Mouse (Mus musculus): ENCODE results near the gene Pacrg. TPM values are rescaled to one million over a fixed set of nuclear protein-coding genes. Genes with fewer than 3 reads are reported as not detected.

Pacrg gene
- total RNA-seq, 1 experiment from 2014 or later = 0.89 TPM

- no peak for ATAC-seq (replicated peaks in 1 of 2; ENCODE audit: insufficient read depth in 1 of 2, low FRiP score in 2 of 2, low TSS enrichment in 1 of 2, low read depth in 1 of 2, poor library complexity in 2 of 2, severe bottlenecking in 2 of 2)
Observed at GRCm38 (mm10) chr17:10416101-10416500, 424.0 kb downstream of the Pacrg start.

GRCm38 (mm10) chr17:10414383-10414782 is 425.7 kb downstream of the Pacrg start:
- ATAC-seq (replicated peaks in 1 of 2; ENCODE audit: insufficient read depth in 1 of 2, low FRiP score in 2 of 2, low TSS enrichment in 1 of 2, low read depth in 1 of 2, poor library complexity in 2 of 2, severe bottlenecking in 2 of 2) = no peak

- ATAC-seq (replicated peaks in 1 of 2; ENCODE audit: insufficient read depth in 1 of 2, low FRiP score in 2 of 2, low TSS enrichment in 1 of 2, low read depth in 1 of 2, poor library complexity in 2 of 2, severe bottlenecking in 2 of 2) = no peak
Observed at GRCm38 (mm10) chr17:10413870-10414269, 426.2 kb downstream of the Pacrg start.

GRCm38 (mm10) chr17:10410597-10411476 is 429.3 kb downstream of the Pacrg start:
- ATAC-seq (replicated peaks in 1 of 2; ENCODE audit: insufficient read depth in 1 of 2, low FRiP score in 2 of 2, low TSS enrichment in 1 of 2, low read depth in 1 of 2, poor library complexity in 2 of 2, severe bottlenecking in 2 of 2) = no peak

- ATAC-seq (replicated peaks in 1 of 2; ENCODE audit: insufficient read depth in 1 of 2, low FRiP score in 2 of 2, low TSS enrichment in 1 of 2, low read depth in 1 of 2, poor library complexity in 2 of 2, severe bottlenecking in 2 of 2) = no peak
Observed at GRCm38 (mm10) chr17:10408681-10409081, 431.4 kb downstream of the Pacrg start.

GRCm38 (mm10) chr17:10407031-10407722 is 432.9 kb downstream of the Pacrg start:
- no peak for ATAC-seq (replicated peaks in 1 of 2; ENCODE audit: insufficient read depth in 1 of 2, low FRiP score in 2 of 2, low TSS enrichment in 1 of 2, low read depth in 1 of 2, poor library complexity in 2 of 2, severe bottlenecking in 2 of 2)

GRCm38 (mm10) chr17:10406311-10406710 is 433.8 kb downstream of the Pacrg start:
- ATAC-seq (replicated peaks in 1 of 2; ENCODE audit: insufficient read depth in 1 of 2, low FRiP score in 2 of 2, low TSS enrichment in 1 of 2, low read depth in 1 of 2, poor library complexity in 2 of 2, severe bottlenecking in 2 of 2) = no peak

- ATAC-seq (replicated peaks in 1 of 2; ENCODE audit: insufficient read depth in 1 of 2, low FRiP score in 2 of 2, low TSS enrichment in 1 of 2, low read depth in 1 of 2, poor library complexity in 2 of 2, severe bottlenecking in 2 of 2) = no peak
Observed at GRCm38 (mm10) chr17:10405906-10406305, 434.2 kb downstream of the Pacrg start.

- no peak for ATAC-seq (replicated peaks in 1 of 2; ENCODE audit: insufficient read depth in 1 of 2, low FRiP score in 2 of 2, low TSS enrichment in 1 of 2, low read depth in 1 of 2, poor library complexity in 2 of 2, severe bottlenecking in 2 of 2)
Observed at GRCm38 (mm10) chr17:10403186-10403585, 436.9 kb downstream of the Pacrg start.

GRCm38 (mm10) chr17:10402064-10402640 is 438.0 kb downstream of the Pacrg start:
- no peak for ATAC-seq (replicated peaks in 1 of 2; ENCODE audit: insufficient read depth in 1 of 2, low FRiP score in 2 of 2, low TSS enrichment in 1 of 2, low read depth in 1 of 2, poor library complexity in 2 of 2, severe bottlenecking in 2 of 2)

- no peak for ATAC-seq (replicated peaks in 1 of 2; ENCODE audit: insufficient read depth in 1 of 2, low FRiP score in 2 of 2, low TSS enrichment in 1 of 2, low read depth in 1 of 2, poor library complexity in 2 of 2, severe bottlenecking in 2 of 2)
Observed at GRCm38 (mm10) chr17:10401529-10401928, 438.6 kb downstream of the Pacrg start.

GRCm38 (mm10) chr17:10399706-10400105 is 440.4 kb downstream of the Pacrg start:
- ATAC-seq (replicated peaks in 1 of 2; ENCODE audit: insufficient read depth in 1 of 2, low FRiP score in 2 of 2, low TSS enrichment in 1 of 2, low read depth in 1 of 2, poor library complexity in 2 of 2, severe bottlenecking in 2 of 2) = no peak

GRCm38 (mm10) chr17:10398871-10399270 is 441.2 kb downstream of the Pacrg start:
- no peak for ATAC-seq (replicated peaks in 1 of 2; ENCODE audit: insufficient read depth in 1 of 2, low FRiP score in 2 of 2, low TSS enrichment in 1 of 2, low read depth in 1 of 2, poor library complexity in 2 of 2, severe bottlenecking in 2 of 2)

- peak; percentile 63 to 64; a peak in 1 of 4 replicates for ATAC-seq (replicated peaks in 1 of 2; ENCODE audit: insufficient read depth in 1 of 2, low FRiP score in 2 of 2, low TSS enrichment in 1 of 2, low read depth in 1 of 2, poor library complexity in 2 of 2, severe bottlenecking in 2 of 2)
Observed at GRCm38 (mm10) chr17:10397924-10398627, 442.0 kb downstream of the Pacrg start.

GRCm38 (mm10) chr17:10397336-10397735 is 442.8 kb downstream of the Pacrg start:
- ATAC-seq (replicated peaks in 1 of 2; ENCODE audit: insufficient read depth in 1 of 2, low FRiP score in 2 of 2, low TSS enrichment in 1 of 2, low read depth in 1 of 2, poor library complexity in 2 of 2, severe bottlenecking in 2 of 2) = no peak

GRCm38 (mm10) chr17:10396863-10397262 is 443.2 kb downstream of the Pacrg start:
- no peak for ATAC-seq (replicated peaks in 1 of 2; ENCODE audit: insufficient read depth in 1 of 2, low FRiP score in 2 of 2, low TSS enrichment in 1 of 2, low read depth in 1 of 2, poor library complexity in 2 of 2, severe bottlenecking in 2 of 2)

GRCm38 (mm10) chr17:10394855-10395254 is 445.3 kb downstream of the Pacrg start:
- no peak for ATAC-seq (replicated peaks in 1 of 2; ENCODE audit: insufficient read depth in 1 of 2, low FRiP score in 2 of 2, low TSS enrichment in 1 of 2, low read depth in 1 of 2, poor library complexity in 2 of 2, severe bottlenecking in 2 of 2)

GRCm38 (mm10) chr17:10393766-10394165 is 446.3 kb downstream of the Pacrg start:
- ATAC-seq (replicated peaks in 1 of 2; ENCODE audit: insufficient read depth in 1 of 2, low FRiP score in 2 of 2, low TSS enrichment in 1 of 2, low read depth in 1 of 2, poor library complexity in 2 of 2, severe bottlenecking in 2 of 2) = no peak
